Mouse (Mus musculus): ENCODE results near the gene Rreb1. TPM values are rescaled to one million over a fixed set of nuclear protein-coding genes. Genes with fewer than 3 reads are reported as not detected.

Gene Rreb1
- polyA plus RNA-seq, 1 experiment from 2014 or later: 6.1 TPM

- DNase-seq (ENCODE audit: low spot score) (peak; percentile 29), ATAC-seq (replicated peaks; ENCODE audit: insufficient number of reproducible peaks, low FRiP score, low TSS enrichment, low read depth) (peak; percentile 56; the same call in 1 of the 2 replicates)
- WGBS: 18% methylated on average over 3 of the region's 3 CpGs
- H3K9ac ChIP-seq (replicated peaks; ENCODE audit: low read length): no peak overlapping the region
- no peaks in the 10 kb centered on the region for H3K27me3 ChIP-seq (ENCODE audit: control insufficient read depth, insufficient read depth, low read length)
- no peak overlapping the region for H3K4me2 ChIP-seq (ENCODE audit: low read depth, low read length)
- H3K4me1 ChIP-seq (ENCODE audit: control insufficient read depth, insufficient read depth, low read length): no peaks in the 10 kb centered on the region
- no peaks in the 10 kb centered on the region for H3K36me3 ChIP-seq (replicated peaks; ENCODE audit: control insufficient read depth, insufficient read depth, low read depth, low read length)
- H3K27ac ChIP-seq (replicated peaks; ENCODE audit: low read depth, low read length): no peak overlapping the region
- H3K4me3 ChIP-seq (ENCODE audit: low read depth, low read length): no peak overlapping the region
- H3K9me3 ChIP-seq (replicated peaks; ENCODE audit: control insufficient read depth, low read length): no peaks in the 10 kb centered on the region
These were observed 28.7 kb upstream of the Rreb1 start for GRCm38 (mm10) chr13:37749485-37749884.

GRCm38 (mm10) chr13:37751154-37751950 lies 26.8 kb upstream of the Rreb1 start:
- ATAC-seq (replicated peaks; ENCODE audit: insufficient number of reproducible peaks, low FRiP score, low TSS enrichment, low read depth) (no peak), DNase-seq (ENCODE audit: low spot score) (no peak)
- Histone ChIP-seq H3K4me2 (ENCODE audit: low read depth, low read length) (no peak overlapping the region), H3K27ac (replicated peaks; ENCODE audit: low read depth, low read length) (no peak overlapping the region), H3K9me3 (replicated peaks; ENCODE audit: control insufficient read depth, low read length) (no peaks in the 10 kb centered on the region), H3K4me3 (ENCODE audit: low read depth, low read length) (no peak overlapping the region), H3K4me1 (ENCODE audit: control insufficient read depth, insufficient read depth, low read length) (no peaks in the 10 kb centered on the region), H3K27me3 (ENCODE audit: control insufficient read depth, insufficient read depth, low read length) (no peaks in the 10 kb centered on the region), H3K36me3 (replicated peaks; ENCODE audit: control insufficient read depth, insufficient read depth, low read depth, low read length) (no peaks in the 10 kb centered on the region), H3K9ac (replicated peaks; ENCODE audit: low read length) (no peak overlapping the region)
- WGBS: 52% methylated on average over 9 of the region's 9 CpGs

DNA sequence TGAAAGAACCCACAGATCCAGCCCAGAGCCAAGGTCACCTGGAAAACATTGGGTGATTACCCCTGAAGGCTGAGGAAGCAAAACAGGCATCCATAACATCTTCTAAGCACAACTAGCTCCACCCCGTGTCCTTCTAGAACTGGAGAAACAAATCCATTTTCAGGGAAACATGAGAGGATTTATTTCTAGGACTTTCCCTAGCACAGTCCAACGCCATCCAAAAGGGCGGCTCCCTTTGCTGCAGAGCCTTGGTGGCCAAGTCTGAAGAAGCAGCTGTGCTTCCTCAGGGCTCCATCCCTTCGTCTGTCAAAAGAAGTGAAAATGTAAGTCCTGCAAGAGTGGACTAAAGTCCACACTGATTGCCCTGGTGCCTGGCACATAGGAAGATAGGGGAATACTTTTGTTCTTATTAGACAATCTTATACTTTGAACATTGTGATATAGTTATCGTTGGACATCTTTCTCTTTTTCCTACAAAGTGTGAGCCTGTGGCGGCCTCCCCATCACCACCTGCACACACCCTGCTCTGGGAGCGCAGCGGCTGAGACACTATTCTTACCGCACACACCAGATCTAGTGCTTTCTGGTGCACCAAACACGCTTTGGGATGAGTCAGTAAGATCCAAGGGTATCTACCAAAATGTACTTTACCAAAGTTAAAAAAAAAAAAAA lies 18.7 kb upstream of the Rreb1 start:
- H3K9me3 ChIP-seq (replicated peaks; ENCODE audit: control insufficient read depth, low read length): no peaks in the 10 kb centered on the region
- no peak for ATAC-seq (replicated peaks; ENCODE audit: insufficient number of reproducible peaks, low FRiP score, low TSS enrichment, low read depth)
- H3K4me3 ChIP-seq (ENCODE audit: low read depth, low read length): no peak overlapping the region
- H3K27me3 ChIP-seq (ENCODE audit: control insufficient read depth, insufficient read depth, low read length): no peaks in the 10 kb centered on the region
- H3K4me1 ChIP-seq (ENCODE audit: control insufficient read depth, insufficient read depth, low read length): no peaks in the 10 kb centered on the region
- no peaks in the 10 kb centered on the region for H3K36me3 ChIP-seq (replicated peaks; ENCODE audit: control insufficient read depth, insufficient read depth, low read depth, low read length)
- WGBS: 81% methylated on average over 10 of the region's 10 CpGs
- H3K27ac ChIP-seq (replicated peaks; ENCODE audit: low read depth, low read length): no peak overlapping the region
- H3K9ac ChIP-seq (replicated peaks; ENCODE audit: low read length): no peak overlapping the region
- no peak overlapping the region for H3K4me2 ChIP-seq (ENCODE audit: low read depth, low read length)
- DNase-seq (ENCODE audit: low spot score): no peak

DNA sequence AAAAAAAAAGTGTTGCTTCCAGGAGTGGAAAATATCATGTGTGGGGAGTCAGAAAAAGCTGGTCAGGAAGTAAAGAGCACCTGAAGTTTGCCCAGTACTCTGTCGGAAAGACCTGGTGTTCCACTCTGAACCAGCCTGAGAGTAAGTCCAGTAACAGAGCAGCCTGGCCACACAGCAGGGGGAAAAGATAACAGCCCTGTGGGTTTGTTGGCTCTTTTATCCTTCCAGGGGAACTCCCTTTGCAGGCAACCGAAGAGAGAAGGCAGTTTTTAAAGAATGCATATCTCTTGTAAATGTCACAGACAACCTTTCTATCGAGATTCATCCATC lies 18.2 kb upstream of the Rreb1 start:
- DNase-seq (ENCODE audit: low spot score) (no peak), ATAC-seq (replicated peaks; ENCODE audit: insufficient number of reproducible peaks, low FRiP score, low TSS enrichment, low read depth) (no peak)
- no peaks in the 10 kb centered on the region for H3K27me3 ChIP-seq (ENCODE audit: control insufficient read depth, insufficient read depth, low read length)
- no peaks in the 10 kb centered on the region for H3K36me3 ChIP-seq (replicated peaks; ENCODE audit: control insufficient read depth, insufficient read depth, low read depth, low read length)
- 34% methylated on average over 3 of the region's 3 CpGs for WGBS
- no peak overlapping the region for H3K27ac ChIP-seq (replicated peaks; ENCODE audit: low read depth, low read length)
- no peak overlapping the region for H3K9ac ChIP-seq (replicated peaks; ENCODE audit: low read length)
- H3K4me2 ChIP-seq (ENCODE audit: low read depth, low read length): no peak overlapping the region
- H3K4me3 ChIP-seq (ENCODE audit: low read depth, low read length): no peak overlapping the region
- no peaks in the 10 kb centered on the region for H3K9me3 ChIP-seq (replicated peaks; ENCODE audit: control insufficient read depth, low read length)
- H3K4me1 ChIP-seq (ENCODE audit: control insufficient read depth, insufficient read depth, low read length): no peaks in the 10 kb centered on the region

GRCm38 (mm10) chr13:37760373-37760772 lies 17.8 kb upstream of the Rreb1 start:
- no peak for DNase-seq (ENCODE audit: low spot score)
- no peak for ATAC-seq (replicated peaks; ENCODE audit: insufficient number of reproducible peaks, low FRiP score, low TSS enrichment, low read depth)
- Histone ChIP-seq H3K4me1 (ENCODE audit: control insufficient read depth, insufficient read depth, low read length) (no peaks in the 10 kb centered on the region), H3K27me3 (ENCODE audit: control insufficient read depth, insufficient read depth, low read length) (no peaks in the 10 kb centered on the region), H3K36me3 (replicated peaks; ENCODE audit: control insufficient read depth, insufficient read depth, low read depth, low read length) (no peaks in the 10 kb centered on the region), H3K4me3 (ENCODE audit: low read depth, low read length) (no peak overlapping the region), H3K4me2 (ENCODE audit: low read depth, low read length) (no peak overlapping the region), H3K27ac (replicated peaks; ENCODE audit: low read depth, low read length) (no peak overlapping the region), H3K9ac (replicated peaks; ENCODE audit: low read length) (no peak overlapping the region), H3K9me3 (replicated peaks; ENCODE audit: control insufficient read depth, low read length) (no peaks in the 10 kb centered on the region)
- 67% methylated on average over 3 of the region's 3 CpGs for WGBS

- no peak for ATAC-seq (replicated peaks; ENCODE audit: insufficient number of reproducible peaks, low FRiP score, low TSS enrichment, low read depth)
- peak; percentile 22 for DNase-seq (ENCODE audit: low spot score)
- H3K4me3 ChIP-seq (ENCODE audit: low read depth, low read length): no peak overlapping the region
- 45% methylated on average over 23 of the region's 23 CpGs for WGBS
- H3K9me3 ChIP-seq (replicated peaks; ENCODE audit: control insufficient read depth, low read length): no peaks in the 10 kb centered on the region
- no peaks in the 10 kb centered on the region for H3K4me1 ChIP-seq (ENCODE audit: control insufficient read depth, insufficient read depth, low read length)
- no peak overlapping the region for H3K27ac ChIP-seq (replicated peaks; ENCODE audit: low read depth, low read length)
- H3K9ac ChIP-seq (replicated peaks; ENCODE audit: low read length): no peak overlapping the region
- no peaks in the 10 kb centered on the region for H3K27me3 ChIP-seq (ENCODE audit: control insufficient read depth, insufficient read depth, low read length)
- no peaks in the 10 kb centered on the region for H3K36me3 ChIP-seq (replicated peaks; ENCODE audit: control insufficient read depth, insufficient read depth, low read depth, low read length)
- no peak overlapping the region for H3K4me2 ChIP-seq (ENCODE audit: low read depth, low read length)
These were observed 17.0 kb upstream of the Rreb1 start for GRCm38 (mm10) chr13:37760957-37761941.

- no peak for ATAC-seq (replicated peaks; ENCODE audit: insufficient number of reproducible peaks, low FRiP score, low TSS enrichment, low read depth)
- whole genome bisulfite sequencing: 74% methylated on average over 9 of the region's 9 CpGs
- H3K27me3 ChIP-seq (ENCODE audit: control insufficient read depth, insufficient read depth, low read length): no peaks in the 10 kb centered on the region
These were observed 14.3 kb upstream of the Rreb1 start for GRCm38 (mm10) chr13:37763800-37764407.

More at GRCm38 (mm10) chr13:37763800-37764407, 14.3 kb upstream of the Rreb1 start:
- H3K9ac ChIP-seq (replicated peaks; ENCODE audit: low read length): no peak overlapping the region
- H3K4me3 ChIP-seq (ENCODE audit: low read depth, low read length): no peak overlapping the region
- no peaks in the 10 kb centered on the region for H3K36me3 ChIP-seq (replicated peaks; ENCODE audit: control insufficient read depth, insufficient read depth, low read depth, low read length)
- no peak overlapping the region for H3K27ac ChIP-seq (replicated peaks; ENCODE audit: low read depth, low read length)
- no peaks in the 10 kb centered on the region for H3K4me1 ChIP-seq (ENCODE audit: control insufficient read depth, insufficient read depth, low read length)
- no peak for DNase-seq (ENCODE audit: low spot score)
- no peak overlapping the region for H3K4me2 ChIP-seq (ENCODE audit: low read depth, low read length)
- H3K9me3 ChIP-seq (replicated peaks; ENCODE audit: control insufficient read depth, low read length): no peaks in the 10 kb centered on the region
